Mouse (Mus musculus): ENCODE measurements around the gene Cntn3.
"Not testable (repeated sequence)": the region's sequence is repeated elsewhere in the genome, so short reads cannot be mapped to it uniquely, and the experiment has no call there.

Gene Cntn3

DNA sequence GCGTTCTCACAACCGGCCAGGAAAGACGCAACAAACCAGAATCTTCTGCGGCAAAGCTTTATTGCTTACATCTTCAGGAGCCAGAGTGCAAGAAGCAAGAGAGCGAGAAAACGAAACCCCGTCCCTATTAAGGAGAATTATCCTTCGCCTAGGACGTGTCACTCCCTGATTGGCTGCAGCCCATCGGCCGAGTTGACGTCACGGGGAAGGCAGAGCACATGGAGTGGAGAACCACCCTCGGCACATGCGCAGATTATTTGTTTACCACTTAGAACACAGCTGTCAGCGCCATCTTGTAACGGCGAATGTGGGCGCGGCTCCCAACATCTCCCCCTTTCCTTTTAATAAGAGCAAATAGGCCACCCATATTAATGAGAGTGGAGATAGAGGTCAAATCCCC is at the start of gene Cntn3:
TSS of gene Cntn3 (minus strand) at position 101 of the 400 bp plus-strand sequence.
- DNase-seq, result not testable (repeated sequence)

GRCm38 (mm10) chr6:102600773-102601172 is 27.9 kb upstream of the Cntn3 start:
- no peak for DNase-seq

GRCm38 (mm10) chr6:102597756-102598155 is 24.9 kb upstream of the Cntn3 start:
- no peak for DNase-seq

DNA sequence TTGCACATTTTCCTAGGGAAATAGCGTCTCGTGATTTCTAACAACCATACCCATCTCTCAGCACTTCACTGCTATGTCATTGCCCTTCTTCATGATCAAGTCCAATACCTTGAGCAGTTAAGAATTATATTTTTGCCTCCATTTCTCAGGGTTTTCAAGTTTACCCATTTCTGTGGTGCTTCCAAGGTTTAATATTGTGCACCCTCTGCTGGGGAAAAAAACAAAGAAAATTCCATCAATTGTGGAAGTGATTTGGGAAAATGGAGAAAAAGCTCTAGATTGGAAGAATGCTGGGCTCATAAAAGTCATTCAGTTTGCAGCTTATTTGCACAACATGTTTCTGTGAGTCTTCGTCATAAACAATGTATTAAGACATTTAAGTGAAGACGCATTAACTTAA is 17.2 kb upstream of the Cntn3 start:
- peak in 1 of 2 experiments; percentile 1 for DNase-seq

- DNase-seq, result peak in 1 of 2 experiments; percentile 2
These were observed 16.4 kb upstream of the Cntn3 start for GRCm38 (mm10) chr6:102589311-102589710.

- DNase-seq, result no peak
These were observed 13.2 kb upstream of the Cntn3 start for GRCm38 (mm10) chr6:102586056-102586455.

DNA sequence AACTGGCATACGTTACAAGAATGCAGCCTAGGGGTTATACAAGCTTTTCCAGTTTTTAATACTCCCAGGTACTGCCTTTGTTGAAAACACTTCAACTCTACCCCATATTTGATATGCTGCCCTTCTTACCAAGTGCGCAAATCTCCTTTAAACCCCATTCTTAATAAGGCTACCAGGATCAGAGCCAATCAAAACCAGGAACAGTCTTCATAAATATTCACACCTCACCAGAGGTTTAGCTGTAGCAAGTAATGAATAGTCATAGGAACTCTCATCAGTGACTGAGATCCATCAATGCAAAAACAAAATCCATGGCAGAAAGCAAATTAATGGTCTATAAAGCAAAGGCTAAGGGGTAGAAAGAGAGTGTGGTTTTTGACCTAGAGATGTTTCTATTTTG is 10.7 kb upstream of the Cntn3 start:
- no peak for DNase-seq

GRCm38 (mm10) chr6:102567496-102567895 is 5.4 kb downstream of the Cntn3 start:
- no peak for DNase-seq

- DNase-seq, result no peak
These were observed 7.7 kb downstream of the Cntn3 start for GRCm38 (mm10) chr6:102565228-102565627.

DNA sequence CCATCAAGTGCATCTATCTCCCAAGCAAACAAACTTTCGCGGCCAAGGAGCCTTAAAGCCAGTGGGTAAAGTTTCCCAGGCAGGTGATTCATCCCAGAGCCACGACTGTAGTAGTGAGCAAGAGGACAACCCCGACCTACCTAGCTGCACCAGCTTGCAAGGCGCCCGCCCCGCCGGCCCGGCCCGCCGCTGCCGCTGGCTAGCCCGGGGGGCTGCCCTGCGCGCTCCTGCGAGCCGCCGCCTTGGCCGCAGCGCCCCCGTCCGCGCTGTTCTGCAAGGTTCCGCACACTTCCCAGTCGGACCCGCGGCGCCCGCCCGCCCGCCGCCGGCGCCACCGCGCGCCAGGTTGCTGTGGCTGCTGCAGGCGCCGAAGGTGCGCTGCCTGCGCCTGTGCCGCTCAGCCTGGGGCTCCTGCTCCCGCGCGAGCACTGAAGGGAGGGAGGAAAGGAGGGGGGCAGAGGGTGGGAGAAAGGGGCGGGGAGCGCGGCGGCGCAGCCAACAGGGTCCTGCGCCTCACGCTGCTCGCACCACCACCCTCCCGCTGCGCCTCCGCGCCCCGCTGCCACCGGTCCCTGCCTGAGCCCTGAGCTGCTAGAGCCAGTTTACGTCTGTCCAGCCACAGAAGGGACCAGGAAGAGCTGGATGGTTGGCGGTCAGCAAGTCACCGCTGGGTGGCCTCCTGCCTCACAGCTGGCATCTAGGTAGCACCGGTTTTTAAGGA is 8.7 kb downstream of the Cntn3 start:
- DNase-seq, result peak; percentile 50 to 64

DNA sequence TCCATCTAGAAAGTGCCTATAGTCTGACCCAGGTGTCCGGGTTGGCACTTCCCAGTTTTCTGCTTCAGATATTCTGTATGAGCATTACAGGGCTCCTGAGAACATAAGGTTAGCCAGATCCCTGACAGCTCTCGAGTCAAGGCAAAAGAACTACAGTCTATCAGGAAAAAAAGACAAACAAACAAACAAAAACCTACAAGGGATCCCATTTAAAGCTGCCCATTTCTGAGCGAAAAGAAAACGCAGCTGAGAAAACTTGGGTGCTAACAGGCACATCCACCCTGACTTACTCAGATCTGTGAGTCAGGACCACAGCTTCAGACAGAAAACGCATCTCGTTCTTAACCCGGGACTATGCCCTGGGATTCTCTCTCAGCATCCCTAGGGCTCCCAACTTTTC is 9.5 kb downstream of the Cntn3 start:
- no peak for DNase-seq

GRCm38 (mm10) chr6:102557521-102557920 is 15.4 kb downstream of the Cntn3 start:
- peak in 1 of 2 experiments; percentile 5 for DNase-seq

DNA sequence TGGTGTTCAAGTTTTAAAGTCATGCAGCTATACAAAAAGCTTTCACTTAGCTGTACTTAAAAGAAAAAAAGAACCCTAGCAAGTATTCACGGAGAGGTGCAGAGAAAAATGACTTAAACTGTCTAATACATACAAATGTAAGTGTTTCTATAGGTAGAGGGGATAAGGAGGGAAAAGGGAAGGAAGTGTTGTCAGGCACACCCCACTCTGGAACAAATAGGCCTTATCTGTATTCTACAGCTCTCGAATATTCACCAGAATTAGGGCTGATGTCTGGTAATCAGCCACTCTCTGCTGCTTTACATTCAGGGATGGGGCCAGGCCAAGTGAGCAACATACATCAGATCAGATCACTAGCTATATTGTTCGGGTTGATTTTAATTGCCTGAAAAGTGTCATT is 16.4 kb downstream of the Cntn3 start:
- no peak for DNase-seq

- DNase-seq, result no peak
These were observed 17.0 kb downstream of the Cntn3 start for GRCm38 (mm10) chr6:102555814-102556437.

- DNase-seq, result peak; percentile 49 to 51
These were observed 17.7 kb downstream of the Cntn3 start for GRCm38 (mm10) chr6:102555067-102555657.

GRCm38 (mm10) chr6:102541633-102542412 is 31.1 kb downstream of the Cntn3 start:
- no peak for DNase-seq

GRCm38 (mm10) chr6:102535599-102535998 is 37.3 kb downstream of the Cntn3 start:
- DNase-seq, result no peak

DNA sequence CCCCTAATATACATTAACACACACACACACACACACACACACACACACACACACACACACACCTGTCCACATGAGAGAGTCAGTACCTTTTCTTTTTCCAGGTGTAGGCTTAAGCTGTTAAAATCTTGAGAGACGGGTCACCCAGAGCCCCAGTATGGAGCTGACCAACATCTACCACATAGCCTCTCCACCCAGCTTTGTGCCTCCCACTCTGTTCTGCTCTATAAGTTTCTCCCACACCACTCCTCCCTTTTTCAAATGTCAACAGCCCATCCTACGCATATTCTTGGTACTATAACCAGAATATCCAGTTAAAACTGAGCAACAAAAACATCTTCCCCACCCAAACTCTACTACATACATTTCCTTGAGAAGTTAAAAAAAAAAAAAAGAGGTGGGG is 49.9 kb downstream of the Cntn3 start:
- DNase-seq, result no peak

GRCm38 (mm10) chr6:102520977-102521376 is 51.9 kb downstream of the Cntn3 start:
- no peak for DNase-seq

DNA sequence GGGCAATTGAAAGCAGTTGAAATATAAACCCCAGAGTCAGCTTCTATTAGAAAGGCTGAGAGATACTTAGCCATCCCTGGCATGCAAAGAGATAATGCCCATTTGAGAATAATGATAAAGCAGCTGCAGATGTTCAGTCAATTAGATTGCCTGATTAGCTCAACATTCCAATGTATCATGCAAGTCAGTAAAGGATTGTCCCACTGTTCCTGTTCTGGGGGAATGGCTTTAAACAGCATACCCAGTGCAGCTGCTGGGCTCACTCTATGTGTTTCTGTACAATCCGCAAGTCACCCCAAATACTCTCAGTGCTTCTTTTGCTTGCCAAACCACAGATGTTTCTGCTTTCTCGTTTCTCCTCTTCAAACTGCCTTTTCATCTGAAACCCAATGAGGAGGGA is 57.7 kb downstream of the Cntn3 start:
- no peak for DNase-seq

- no peak for DNase-seq
These were observed 60.8 kb downstream of the Cntn3 start for GRCm38 (mm10) chr6:102512085-102512484.

GRCm38 (mm10) chr6:102485509-102485908 is 87.4 kb downstream of the Cntn3 start:
- DNase-seq, result peak in 1 of 2 experiments; percentile 5

Data from cerebellum, postnatal 14 days (tissue).